Mouse (Mus musculus) frontal cortex, adult (tissue): Measurements from ENCODE around the gene Sass6.
"Not testable (repeated sequence)": the region's sequence is repeated elsewhere in the genome, so short reads cannot be mapped to it uniquely, and the experiment has no call there.

Experiments used
- ATAC-seq: cut with Nextera tagmentation; 2 replicates; pipeline ENCODE4 v1.9.2; 2017; ENCODE audit warnings: mild to moderate bottlenecking, moderate library complexity, mixed read lengths; ENCODE audit not compliant: low TSS enrichment

The Sass6 gene

GRCm38 (mm10) chr3:116661870-116662414, 67.2 kb downstream of the Sass6 start:
- ATAC-seq = peak; percentile 79

GRCm38 (mm10) chr3:116662463-116662863, 67.7 kb downstream of the Sass6 start, which contains the start of gene Mfsd14a:
Gene Mfsd14a (minus strand): TSS chr3:116662677.
- peak; percentile 92 for ATAC-seq

- ATAC-seq = not testable (repeated sequence)
Measured at GRCm38 (mm10) chr3:116664281-116664680, 69.5 kb downstream of the Sass6 start.
